Mouse (Mus musculus) ZHBTc4 (cell line): Measurements from ENCODE around the gene Col4a1.

Experiments used
- DNase-seq: peaks from one replicate; pipeline ENCODE4 v3.0.0-alpha.2; 2011; ENCODE audit warnings: low read depth, low spot score

Gene Col4a1

GRCm38 (mm10) chr8:11266471-11266870 is 46.2 kb downstream of the Col4a1 start:
- no peak for DNase-seq

DNA sequence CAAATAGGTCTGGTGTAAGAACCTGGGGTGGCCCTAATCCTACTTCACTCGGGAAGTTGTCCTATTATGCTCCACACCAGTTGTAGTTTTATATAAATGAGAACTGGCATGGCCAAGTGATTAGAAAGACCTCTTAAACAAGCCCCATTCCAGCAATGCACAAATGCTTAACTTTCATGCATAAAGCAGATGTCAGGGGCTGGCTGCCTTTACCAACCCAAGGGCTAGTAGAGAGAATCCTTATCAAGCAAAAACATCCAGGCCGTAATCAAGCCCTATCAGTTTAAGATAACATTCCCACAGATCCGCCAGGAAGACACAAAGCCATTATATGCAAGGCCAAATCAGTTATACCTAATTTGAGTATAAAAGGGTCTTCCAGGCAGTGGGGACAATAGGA is 46.7 kb downstream of the Col4a1 start:
- DNase-seq, result peak; percentile 23

GRCm38 (mm10) chr8:11263848-11264247 is 48.8 kb downstream of the Col4a1 start:
- DNase-seq, result no peak

DNA sequence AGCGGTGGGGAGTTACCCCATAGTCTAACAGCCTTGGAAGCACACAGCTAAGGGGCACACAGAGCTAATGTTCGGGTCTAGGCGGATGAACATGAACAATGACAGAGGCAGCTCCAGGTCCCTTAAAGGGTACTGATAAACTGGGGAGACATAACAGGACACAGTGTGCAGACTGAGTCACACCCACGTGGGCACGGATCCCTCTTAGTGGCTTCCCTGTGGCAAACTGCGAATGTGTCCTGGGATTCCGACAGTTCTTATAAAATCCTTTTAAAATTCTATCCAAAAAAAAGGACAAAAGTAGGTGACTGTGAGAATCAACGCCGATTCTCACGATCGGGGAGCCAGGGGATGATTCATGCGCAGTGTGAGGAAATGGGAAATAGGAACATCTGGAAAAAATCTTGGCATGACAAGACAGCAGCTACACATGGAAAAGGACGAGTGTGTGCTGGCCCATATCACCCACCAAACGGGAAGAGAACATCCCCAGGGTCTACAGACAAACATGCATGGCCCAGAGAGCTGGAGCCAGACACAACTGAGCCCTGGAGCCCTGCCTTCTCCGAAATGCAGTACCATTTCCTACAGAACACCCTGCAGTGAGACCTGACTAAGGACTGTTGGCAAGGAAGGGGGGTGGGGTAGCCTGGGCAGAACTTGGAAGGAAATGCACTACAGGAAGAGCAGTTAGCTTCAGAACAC is 50.4 kb downstream of the Col4a1 start:
- DNase-seq, result no peak

DNA sequence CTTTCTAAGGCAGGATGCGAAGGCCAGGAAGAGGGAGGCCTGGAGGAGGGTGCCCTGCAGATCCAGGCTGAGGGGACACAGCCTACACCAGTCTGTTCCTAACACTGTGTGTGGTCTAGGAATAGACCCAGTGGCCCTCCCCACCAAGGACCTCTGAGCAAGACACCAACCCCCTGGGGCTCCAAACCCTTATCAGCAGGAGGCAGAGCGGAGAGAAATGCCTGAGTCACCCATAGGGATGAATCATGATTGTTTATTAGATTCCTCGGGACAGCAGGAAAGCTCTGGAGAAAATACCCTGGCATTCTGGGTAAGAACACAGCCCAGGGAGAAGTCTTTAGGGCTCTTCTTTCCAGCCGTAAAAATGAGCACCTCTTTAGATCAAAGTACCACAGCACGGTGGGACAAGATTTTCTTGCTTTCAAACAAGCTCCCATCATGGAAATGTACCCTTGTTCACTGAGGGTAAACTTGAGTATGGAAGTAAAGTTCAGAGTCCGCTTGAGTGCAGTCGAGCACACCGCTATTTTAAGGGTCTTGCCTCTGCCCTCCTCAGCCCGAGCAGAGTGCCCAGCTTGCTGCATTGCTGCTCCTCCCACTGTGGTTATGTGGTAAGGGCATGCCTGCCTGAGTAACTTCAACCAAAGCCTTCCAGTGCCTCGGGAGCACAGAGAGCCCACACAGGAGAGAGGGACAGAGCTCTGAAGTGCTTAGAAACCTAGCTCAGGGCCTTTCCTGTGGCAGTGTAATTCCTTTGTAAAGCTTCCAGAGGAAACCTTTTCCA is 52.6 kb downstream of the Col4a1 start:
- no peak for DNase-seq

DNA sequence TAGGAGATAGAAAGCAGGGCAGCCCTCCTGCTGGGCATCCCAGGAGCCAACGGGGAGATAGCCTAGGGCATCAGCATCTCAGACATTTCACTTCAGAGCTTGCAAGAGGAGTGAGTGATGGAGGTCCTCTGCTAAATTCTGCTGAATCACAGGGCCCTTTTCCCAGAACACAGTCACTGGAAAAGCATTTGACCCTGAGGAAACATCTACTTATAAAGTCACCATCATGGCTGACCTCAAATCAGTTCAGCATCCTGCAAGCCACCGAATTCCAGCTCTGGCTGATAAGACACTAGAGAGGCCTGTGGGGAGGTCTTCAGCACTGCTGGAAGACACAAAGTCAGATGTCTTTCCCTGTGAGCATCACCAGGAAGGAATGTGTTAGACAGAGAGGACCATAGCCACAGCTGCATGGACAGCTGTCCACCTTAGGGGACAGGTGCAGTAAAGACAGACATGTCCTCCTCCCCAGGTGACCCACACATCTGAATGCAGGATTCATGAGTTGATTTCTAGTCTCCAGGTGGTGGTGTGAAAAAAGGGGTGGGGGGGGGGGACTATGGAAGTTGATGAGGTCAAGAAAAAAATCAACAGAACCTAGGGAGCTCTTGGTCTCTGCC is 54.0 kb downstream of the Col4a1 start:
- no peak for DNase-seq

GRCm38 (mm10) chr8:11257079-11258017 is 55.3 kb downstream of the Col4a1 start:
- no peak for DNase-seq

DNA sequence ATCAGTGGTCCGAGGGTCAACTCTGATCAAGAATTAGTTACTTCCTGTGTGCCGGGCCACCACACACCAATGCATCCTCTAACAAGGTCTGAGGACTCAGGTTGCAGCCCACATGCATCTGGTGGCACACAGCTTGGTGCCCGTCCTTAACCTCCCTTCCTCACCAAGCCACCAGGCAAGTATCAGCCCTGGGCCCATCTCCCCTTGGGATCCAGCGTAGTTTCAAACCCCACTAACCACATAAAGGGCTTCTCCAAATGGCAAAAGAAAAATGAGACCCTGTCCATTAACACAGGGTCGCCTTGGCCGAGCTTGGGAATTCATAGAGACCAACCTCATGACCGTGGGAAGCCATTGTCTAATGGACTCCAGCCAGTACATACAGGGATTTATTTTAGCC is 56.2 kb downstream of the Col4a1 start:
- no peak for DNase-seq

DNA sequence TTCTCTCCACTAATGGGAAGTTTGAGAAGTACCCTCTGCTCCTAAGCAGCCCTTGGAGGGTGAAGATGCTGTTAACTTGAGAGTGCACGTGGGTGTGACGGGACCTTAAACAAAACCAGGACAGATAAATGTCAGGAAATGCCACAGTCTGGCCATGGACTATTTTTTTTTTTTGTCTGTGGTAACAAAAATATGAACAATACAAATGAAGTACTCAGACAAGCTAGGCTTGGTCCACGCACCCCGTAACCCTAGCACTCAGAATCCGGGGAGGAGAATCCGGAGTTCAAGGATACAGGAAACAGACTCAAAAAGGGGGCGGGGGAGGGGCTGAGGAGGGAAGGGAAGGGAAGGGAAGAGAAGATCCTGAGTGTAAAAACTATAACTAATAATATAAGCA is 56.9 kb downstream of the Col4a1 start:
- DNase-seq, result no peak

GRCm38 (mm10) chr8:11254914-11255530 is 57.6 kb downstream of the Col4a1 start:
- no peak for DNase-seq

DNA sequence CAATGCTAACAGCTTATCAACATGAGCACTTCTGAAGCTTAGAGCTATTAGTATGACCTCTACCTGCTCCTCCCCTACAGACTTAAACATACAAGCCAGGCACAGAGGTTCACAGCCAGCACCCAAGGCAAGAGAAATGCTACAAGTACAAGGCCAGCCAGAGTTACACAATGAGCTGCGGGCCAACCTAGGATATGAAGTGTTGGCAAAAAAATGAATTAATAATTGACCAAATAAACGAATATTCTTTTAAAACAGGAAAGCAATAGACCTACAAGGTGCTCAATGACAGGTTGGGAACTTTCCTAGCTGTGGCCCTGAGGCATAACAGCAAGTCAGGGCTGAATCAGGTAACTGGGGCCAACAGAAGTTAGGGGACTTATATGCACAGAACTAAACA is 58.1 kb downstream of the Col4a1 start:
- no peak for DNase-seq

DNA sequence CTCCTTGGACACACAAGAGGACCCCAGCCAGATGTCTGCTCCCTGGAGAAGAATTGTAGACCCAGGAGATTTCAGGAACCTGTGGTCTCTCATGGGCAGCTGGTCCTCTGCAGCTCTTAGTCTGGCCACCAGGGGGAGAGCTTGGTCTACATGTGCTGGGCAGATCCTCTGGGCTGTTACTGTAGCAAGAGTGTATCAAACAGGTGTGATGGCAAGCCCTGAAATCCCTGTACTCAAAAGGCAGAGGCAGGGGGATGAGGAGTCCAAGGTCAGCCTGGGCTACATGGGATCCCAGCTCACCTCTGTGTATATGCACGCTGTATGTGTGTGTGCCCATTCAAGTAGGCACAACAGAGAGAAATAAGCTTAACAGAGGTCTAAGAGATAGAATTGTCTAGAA is 59.1 kb downstream of the Col4a1 start:
- DNase-seq, result peak; percentile 73

GRCm38 (mm10) chr8:11253041-11253440 is 59.6 kb downstream of the Col4a1 start:
- no peak for DNase-seq

DNA sequence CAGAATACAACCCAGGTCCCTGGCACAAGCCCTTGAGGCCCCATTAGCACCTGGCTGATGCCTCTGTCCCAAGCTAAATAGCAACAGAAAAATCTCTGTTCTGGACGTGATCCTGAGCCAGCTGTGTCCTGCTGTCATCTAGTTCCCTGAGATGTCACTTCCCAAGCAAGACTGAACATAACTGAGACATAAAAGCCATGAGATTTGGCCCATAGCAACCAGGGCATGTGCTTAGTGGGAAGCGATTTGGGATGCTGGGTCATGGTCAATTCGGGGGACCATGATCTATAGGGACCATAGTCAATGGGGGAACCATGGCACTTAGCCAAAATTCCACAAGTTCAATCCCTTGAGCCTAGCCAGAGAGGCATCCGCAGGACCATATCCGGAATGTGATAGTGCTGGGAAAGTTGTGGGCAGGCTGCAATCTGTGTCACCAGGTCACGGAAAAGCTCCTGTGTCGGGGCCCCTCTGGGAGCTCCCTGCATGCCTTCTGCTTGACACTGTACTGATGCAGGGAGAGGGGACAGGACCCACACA is 60.3 kb downstream of the Col4a1 start:
- DNase-seq, result no peak

- no peak for DNase-seq
These were observed 62.5 kb downstream of the Col4a1 start for GRCm38 (mm10) chr8:11250149-11250548.

- no peak for DNase-seq
These were observed 63.0 kb downstream of the Col4a1 start for GRCm38 (mm10) chr8:11249541-11250058.

DNA sequence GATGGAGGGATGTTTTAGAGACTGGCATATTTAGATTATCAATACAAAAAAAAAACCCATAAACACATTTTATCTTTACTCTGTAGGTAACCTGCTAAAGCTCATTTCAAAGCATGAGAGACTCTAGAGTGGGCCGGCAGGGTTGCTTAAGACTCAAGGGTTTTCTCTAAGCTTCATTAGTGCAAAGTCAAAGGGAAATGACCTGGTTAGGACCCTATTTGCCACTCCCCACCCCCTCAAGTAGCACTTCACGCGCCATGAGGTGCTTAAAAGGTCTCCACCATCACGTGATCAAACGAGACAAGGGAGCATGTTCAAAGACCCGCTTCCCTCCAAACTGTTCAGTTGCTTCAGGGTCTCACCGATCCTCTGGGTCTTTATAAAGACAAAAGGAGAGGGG is 63.9 kb downstream of the Col4a1 start:
- no peak for DNase-seq

DNA sequence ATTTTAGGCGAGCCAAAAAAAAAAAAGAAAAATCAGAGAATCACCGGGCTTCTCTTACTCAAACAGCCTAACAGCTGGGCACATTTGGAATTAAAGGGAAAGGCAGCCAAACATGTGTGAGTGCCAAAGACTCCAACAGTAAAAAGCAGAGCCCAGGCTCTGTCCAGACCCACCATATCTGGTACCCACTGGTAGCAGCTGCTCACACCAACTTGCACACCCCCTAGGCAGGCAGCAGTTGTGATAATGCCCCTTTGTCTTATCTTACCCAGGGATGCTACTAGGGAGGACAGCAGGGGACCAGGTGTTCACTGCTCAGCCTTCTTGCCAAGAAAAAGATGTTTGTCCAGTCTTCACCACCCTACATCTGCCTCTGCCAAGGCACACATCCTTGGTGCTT is 71.1 kb downstream of the Col4a1 start:
- no peak for DNase-seq

GRCm38 (mm10) chr8:11234879-11235210 is 77.8 kb downstream of the Col4a1 start:
- no peak for DNase-seq

- no peak for DNase-seq
These were observed 78.3 kb downstream of the Col4a1 start for GRCm38 (mm10) chr8:11234151-11234878.
